Mouse (Mus musculus): ENCODE measurements around the gene Suox. TPM values are rescaled to one million over a fixed set of nuclear protein-coding genes. Genes with fewer than 3 reads are reported as not detected.
"Not testable (repeated sequence)": the region's sequence is repeated elsewhere in the genome, so short reads cannot be mapped to it uniquely, and the experiment has no call there.

Suox gene
- total RNA-seq, 4 experiments from 2014 or later = 23.1 to 28.7 (median 25.9) TPM

DNA sequence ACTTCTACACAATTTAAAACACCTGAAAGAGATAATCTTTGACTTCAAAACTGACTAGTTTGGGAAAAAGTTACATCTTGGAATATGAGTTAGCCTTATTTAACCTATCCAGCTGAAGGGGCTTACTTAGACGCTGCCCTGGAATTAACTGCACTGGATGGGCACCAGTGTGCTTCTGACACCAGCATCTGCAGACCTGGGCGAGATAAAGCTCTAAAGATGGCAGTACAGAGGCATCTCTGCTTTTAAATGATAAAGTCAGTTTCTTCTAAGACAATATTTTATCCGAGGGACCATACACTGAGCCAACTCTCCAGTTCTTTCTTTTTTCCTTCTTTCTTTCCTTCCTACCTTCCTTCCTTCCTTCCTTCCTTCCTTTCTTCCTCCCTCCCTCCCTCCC, 9.1 kb downstream of the Suox start:
- DNase-seq (ENCODE audit: low spot score) = no peak

DNA sequence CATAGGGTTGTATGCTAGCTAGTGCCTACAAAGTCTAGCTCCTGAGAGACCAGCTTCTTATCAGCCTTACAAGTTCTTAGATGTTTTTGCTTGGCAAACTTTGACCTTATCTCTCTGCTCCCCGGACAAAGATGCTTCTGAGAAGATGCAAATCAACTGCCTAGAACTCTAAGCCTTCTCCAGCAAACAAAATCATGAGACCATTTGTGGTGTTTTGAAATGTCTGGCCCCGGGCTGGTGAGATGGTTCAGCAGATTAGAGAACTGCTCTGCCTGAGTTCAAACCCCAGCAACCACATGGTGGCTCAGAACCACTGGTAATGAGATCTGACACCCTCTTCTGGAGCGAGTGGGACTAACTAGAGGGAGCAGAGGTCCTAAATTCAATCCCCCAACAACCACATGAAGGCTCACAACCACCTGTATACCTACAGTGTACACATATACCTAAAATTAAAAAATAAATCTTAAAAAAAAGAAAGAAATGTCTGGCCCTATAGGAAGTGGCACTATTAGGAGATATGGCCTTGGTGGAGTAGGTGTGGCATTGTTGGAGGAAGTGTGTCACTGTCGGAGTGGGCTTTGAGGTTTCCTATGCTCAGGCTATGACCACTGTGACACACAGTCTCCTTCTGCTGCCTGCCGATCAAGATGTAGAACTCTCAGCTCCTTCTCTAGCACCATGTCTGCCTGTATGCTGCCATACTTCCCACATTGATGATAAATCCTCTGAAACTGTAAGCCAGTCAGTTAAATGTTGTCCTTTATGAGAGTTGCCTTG, 10.2 kb downstream of the Suox start:
- no peak for DNase-seq (ENCODE audit: low spot score)

DNA sequence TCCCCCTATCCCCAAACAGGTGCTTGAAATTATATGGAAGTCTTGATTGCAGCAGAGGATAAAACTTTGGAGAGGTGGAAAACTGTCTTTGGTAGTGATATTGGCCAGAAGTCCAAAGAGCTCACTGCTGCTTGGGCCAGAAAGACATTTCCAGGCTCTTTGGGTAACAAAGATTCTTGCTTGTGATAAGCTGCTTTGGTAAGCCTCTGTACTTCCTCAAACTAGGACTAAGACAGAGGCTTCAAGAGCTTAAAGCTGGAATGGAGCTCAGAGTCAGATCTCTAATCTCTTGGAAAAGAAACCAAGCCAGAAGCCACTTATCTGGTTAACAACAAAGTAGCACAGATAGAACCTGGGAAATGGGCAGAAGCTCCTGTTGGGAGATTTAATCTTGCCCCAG, 11.4 kb downstream of the Suox start:
- DNase-seq (ENCODE audit: low spot score) = no peak

DNA sequence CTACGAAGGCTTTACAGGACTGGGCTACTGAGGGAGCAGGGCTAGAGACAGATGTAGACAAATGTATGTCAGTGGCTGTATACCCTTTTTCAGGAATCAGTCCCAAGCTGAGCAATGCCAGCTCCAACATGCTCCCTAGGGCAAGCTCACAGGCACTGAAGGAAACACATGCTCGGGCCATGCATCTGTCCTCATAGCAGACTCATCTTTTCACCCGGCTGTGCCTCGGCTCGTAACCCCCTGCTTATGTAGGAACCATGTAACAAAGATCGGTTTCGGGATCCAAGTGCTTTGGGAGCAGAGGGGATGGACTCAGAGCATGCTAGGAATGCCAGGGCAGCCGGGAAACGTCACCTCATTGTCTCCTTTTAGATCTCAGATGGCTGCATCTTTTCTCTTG, 14.4 kb downstream of the Suox start:
- no peak for DNase-seq (ENCODE audit: low spot score)

- DNase-seq (ENCODE audit: low spot score) = no peak
Observed at GRCm38 (mm10) chr10:128657844-128658243, 16.0 kb downstream of the Suox start.

DNA sequence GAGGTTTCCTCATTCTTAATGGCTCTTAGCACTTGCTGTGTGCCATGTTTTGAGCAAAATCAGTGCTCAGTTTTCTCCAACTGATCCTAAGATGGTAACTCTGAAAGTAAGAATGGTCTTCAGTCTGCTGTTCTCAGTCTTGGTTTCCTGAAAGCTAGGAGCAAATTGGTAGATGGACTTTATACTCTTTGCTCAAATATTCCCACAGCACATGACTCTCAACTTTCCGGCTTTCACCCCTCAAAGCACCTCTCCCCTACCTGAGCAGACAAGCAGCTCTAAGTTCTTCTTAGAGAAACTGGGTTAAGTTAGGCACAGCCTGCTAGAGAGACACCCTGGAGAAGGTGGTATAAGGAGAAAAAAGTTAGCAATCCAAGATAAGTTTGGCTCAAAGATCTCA, 17.1 kb downstream of the Suox start:
- no peak for DNase-seq (ENCODE audit: low spot score)

- no peak for DNase-seq (ENCODE audit: low spot score)
Observed at GRCm38 (mm10) chr10:128655254-128655653, 18.6 kb downstream of the Suox start.

GRCm38 (mm10) chr10:128653866-128654265, 20.0 kb downstream of the Suox start:
- no peak for DNase-seq (ENCODE audit: low spot score)

- DNase-seq (ENCODE audit: low spot score) = peak; percentile 24
Observed at GRCm38 (mm10) chr10:128646139-128647089, 27.5 kb downstream of the Suox start.

GRCm38 (mm10) chr10:128645111-128646011, 28.5 kb downstream of the Suox start, which contains the start of gene Ikzf4:
Ikzf4 (minus strand) TSS chr10:128645991.
- DNase-seq (ENCODE audit: low spot score) = no peak

DNA sequence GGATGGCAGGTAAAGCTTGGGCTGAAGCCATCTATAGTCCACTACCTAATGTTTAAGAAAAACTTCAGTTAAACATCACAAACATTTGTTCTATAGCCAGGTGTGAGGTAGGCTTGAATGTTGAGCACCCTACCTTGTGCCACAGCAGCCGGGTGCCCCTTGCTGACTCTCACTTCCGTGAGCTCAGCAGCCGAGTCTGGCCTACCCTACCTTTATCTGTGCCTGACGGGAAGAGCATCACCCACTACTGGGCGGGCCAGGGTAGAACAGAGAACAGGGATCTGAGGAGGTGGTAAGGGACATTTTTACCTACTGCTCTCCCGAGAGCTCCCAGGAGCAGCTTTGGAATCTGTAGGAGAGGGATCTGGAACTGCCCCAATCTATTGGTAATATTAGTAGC, 31.1 kb downstream of the Suox start:
- no peak for DNase-seq (ENCODE audit: low spot score)

DNA sequence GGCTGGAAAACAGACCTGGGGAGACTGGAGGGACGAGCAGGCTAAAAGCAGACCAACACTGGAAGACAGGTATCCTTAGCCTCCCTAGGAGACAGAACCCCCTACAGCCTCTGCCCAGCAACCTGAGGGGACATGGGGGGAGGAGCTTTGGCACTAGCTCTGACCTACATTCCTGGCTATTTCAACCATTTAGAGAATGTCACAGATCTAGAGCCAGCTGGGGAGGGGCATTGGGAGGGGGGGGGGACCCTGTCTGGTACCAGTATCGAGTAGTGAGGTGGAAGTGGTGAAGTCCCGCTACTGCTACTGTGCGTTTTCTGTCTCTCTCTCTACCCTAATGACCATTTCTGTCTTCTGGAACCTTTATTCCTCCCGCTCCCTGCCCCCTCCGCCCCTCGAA, 32.0 kb downstream of the Suox start:
- DNase-seq (ENCODE audit: low spot score) = no peak

DNA sequence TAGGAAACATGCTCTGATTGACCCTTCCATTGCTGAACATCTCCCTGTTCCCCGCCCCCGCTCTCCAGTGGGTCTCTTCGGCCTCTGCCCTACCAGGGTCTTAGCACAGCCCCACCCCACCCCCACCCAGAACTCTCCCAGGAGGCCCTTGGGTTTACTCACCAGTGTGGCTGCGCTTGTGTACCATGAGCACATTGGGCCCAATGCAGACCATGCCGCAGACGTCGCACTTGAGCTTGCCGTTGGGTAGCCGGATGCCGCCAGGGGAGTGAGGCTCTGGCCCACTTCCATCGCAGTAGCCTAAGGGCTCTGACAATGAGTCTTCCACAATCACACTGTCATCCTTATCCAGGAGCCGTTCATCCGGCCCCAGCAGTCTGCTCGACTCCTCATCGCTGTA, 33.0 kb downstream of the Suox start:
- no peak for DNase-seq (ENCODE audit: low spot score)

DNA sequence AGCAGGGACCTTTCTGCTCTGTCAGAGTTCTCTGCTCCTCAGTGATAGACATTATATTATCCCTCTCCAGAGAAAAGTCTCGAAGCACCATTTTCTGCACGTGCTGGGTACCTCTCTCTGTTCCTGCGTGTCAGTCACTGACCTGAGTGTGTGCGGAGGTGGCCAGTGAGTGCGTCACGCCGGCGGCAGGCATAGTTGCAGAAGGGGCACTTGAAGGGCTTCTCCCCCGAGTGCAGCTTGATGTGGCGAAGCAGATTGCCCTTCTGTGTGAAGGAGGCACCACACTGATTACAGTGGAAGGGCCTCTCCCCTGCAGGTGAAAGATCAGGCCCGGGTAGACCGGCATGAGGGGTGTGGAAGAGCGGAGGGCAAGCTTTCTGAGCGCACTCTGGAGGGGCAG, 33.9 kb downstream of the Suox start:
- DNase-seq (ENCODE audit: low spot score) = no peak

- DNase-seq (ENCODE audit: low spot score) = no peak
Observed at GRCm38 (mm10) chr10:128637011-128637410, 36.9 kb downstream of the Suox start.

GRCm38 (mm10) chr10:128636561-128636960, 37.3 kb downstream of the Suox start:
- no peak for DNase-seq (ENCODE audit: low spot score)

- DNase-seq (ENCODE audit: low spot score) = no peak
Observed at GRCm38 (mm10) chr10:128635697-128636096, 38.2 kb downstream of the Suox start.

DNA sequence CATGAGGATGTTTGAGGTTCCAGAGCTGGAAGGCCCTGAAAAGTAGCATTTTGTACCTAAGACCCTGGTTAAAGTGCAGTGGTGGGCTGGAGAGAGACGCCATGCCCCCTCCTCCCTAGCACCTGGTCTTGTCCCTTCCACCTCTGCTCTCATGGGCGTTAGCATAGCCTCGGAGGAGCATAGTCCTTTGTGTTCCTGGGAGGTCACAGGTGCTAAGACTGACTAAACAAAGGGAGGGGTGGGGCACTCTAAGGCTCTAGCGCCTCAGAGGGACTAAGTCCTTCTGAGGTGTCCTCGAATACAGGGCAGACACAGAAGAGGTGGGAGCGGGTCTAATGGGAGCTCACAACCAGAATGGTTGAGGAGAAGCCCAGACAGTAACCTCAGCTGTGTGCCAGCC, 42.3 kb downstream of the Suox start:
- DNase-seq (ENCODE audit: low spot score) = no peak

- DNase-seq (ENCODE audit: low spot score) = not testable (repeated sequence)
Observed at GRCm38 (mm10) chr10:128630306-128630705, 43.6 kb downstream of the Suox start.

- no peak for DNase-seq (ENCODE audit: low spot score)
Observed at GRCm38 (mm10) chr10:128629746-128630145, 44.1 kb downstream of the Suox start.

All from heart, adult 8-10 months (tissue).